Mouse (Mus musculus) cerebellum, adult 11 months (tissue): ENCODE results near the gene Shld2.
"Not testable (repeated sequence)": the region's sequence is repeated elsewhere in the genome, so short reads cannot be mapped to it uniquely, and the experiment has no call there.

ENCODE experiments used
- DNase-seq: peaks from one replicate; pipeline ENCODE4 v3.0.0; 2022

The Shld2 gene

GRCm38 (mm10) chr14:34279726-34280125 is 30.6 kb downstream of the Shld2 start:
- DNase-seq, result no peak

GRCm38 (mm10) chr14:34275225-34275624 is 35.1 kb downstream of the Shld2 start:
- DNase-seq, result no peak

GRCm38 (mm10) chr14:34274141-34274540 is 36.2 kb downstream of the Shld2 start:
- DNase-seq, result no peak

- DNase-seq, result no peak
Measured at GRCm38 (mm10) chr14:34273280-34273679, 37.0 kb downstream of the Shld2 start.

- DNase-seq, result no peak
Measured at GRCm38 (mm10) chr14:34268046-34268445, 42.2 kb downstream of the Shld2 start.

- not testable (repeated sequence) for DNase-seq
Measured at GRCm38 (mm10) chr14:34258525-34258924, 51.8 kb downstream of the Shld2 start.

GRCm38 (mm10) chr14:34253261-34253660 is 57.0 kb downstream of the Shld2 start:
- DNase-seq, result no peak

- no peak for DNase-seq
Measured at GRCm38 (mm10) chr14:34252470-34253145, 57.7 kb downstream of the Shld2 start.

- DNase-seq, result no peak
Measured at GRCm38 (mm10) chr14:34240676-34241075, 69.6 kb downstream of the Shld2 start.

GRCm38 (mm10) chr14:34240263-34240662 is 70.0 kb downstream of the Shld2 start:
- DNase-seq, result no peak

- DNase-seq, result peak; percentile 45
Measured at GRCm38 (mm10) chr14:34234630-34235380, 75.5 kb downstream of the Shld2 start.

- DNase-seq, result no peak
Measured at GRCm38 (mm10) chr14:34233846-34234245, 76.4 kb downstream of the Shld2 start.

GRCm38 (mm10) chr14:34232866-34233680 is 77.2 kb downstream of the Shld2 start:
- no peak for DNase-seq

- no peak for DNase-seq
Measured at GRCm38 (mm10) chr14:34232340-34232739, 78.0 kb downstream of the Shld2 start.

- DNase-seq, result no peak
Measured at GRCm38 (mm10) chr14:34228830-34229506, 81.3 kb downstream of the Shld2 start.

GRCm38 (mm10) chr14:34227981-34228380 is 82.3 kb downstream of the Shld2 start:
- no peak for DNase-seq

GRCm38 (mm10) chr14:34226566-34226965 is 83.7 kb downstream of the Shld2 start:
- DNase-seq, result no peak

GRCm38 (mm10) chr14:34225986-34226385 is 84.3 kb downstream of the Shld2 start:
- no peak for DNase-seq

- no peak for DNase-seq
Measured at GRCm38 (mm10) chr14:34223362-34223898, 86.9 kb downstream of the Shld2 start.

GRCm38 (mm10) chr14:34221416-34222077 is 88.7 kb downstream of the Shld2 start:
- no peak for DNase-seq

GRCm38 (mm10) chr14:34220426-34220825 is 89.9 kb downstream of the Shld2 start:
- DNase-seq, result no peak

GRCm38 (mm10) chr14:34219786-34220198 is 90.5 kb downstream of the Shld2 start:
- DNase-seq, result no peak
